Mouse (Mus musculus) inflammation-experienced regulatory T-cells, adult 16 weeks (primary cell): ENCODE measurements around the gene Begain. TPM values are rescaled to one million over a fixed set of nuclear protein-coding genes. Genes with fewer than 3 reads are reported as not detected.

ENCODE experiments used
- polyA plus RNA-seq: library from polyadenylated mRNA; unstranded; fragments of 100-300 nt; shearing (Covaris generic); gene quantifications from one replicate; pipeline ENCODE4 v1.2.1, GENCODE M21; 2017

Begain gene
- 0.21 TPM for polyA plus RNA-seq

DNA sequence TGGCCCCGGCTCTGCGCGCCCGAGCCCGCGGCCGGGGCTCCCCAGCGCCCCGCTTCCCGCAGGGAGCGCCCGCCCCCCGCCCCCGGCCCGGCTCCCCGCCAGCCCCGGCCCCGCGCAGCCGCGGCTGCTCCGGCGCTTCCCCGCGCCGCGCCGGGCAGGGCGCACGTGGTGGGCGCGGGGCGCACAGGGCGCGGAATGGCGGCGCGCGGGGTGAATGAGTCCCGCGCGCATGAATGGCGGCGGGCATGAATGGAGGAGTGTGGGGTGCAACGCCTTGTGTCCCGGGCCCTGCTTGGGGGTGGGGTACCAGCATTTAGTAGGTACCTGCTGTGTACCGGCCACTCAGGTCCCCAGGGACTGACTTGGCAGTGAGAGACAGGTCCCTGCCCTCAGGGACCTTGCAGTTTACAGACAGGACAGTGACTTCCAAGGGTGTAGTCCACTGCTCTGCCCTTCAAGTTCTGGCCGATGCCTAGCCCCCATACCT is at the start of gene Begain:
Begain (minus strand) TSS at position 51 of the 487 bp plus-strand sequence.

Other genes with a start within 250 kb of the Begain start
- 10.0 TPM for gene Slc25a29, start 232.3 kb downstream of the Begain start, polyA plus RNA-seq
- gene Slc25a47, start 232.2 kb downstream of the Begain start, polyA plus RNA-seq: 1.7 TPM
- 10.4 TPM for gene Wdr25, start 174.6 kb downstream of the Begain start, polyA plus RNA-seq
- 108 TPM for gene Wars, start 174.0 kb downstream of the Begain start, polyA plus RNA-seq